Mouse (Mus musculus) kidney, embryonic 16.5 days (tissue): Measurements from ENCODE around the gene Cables2. TPM values are rescaled to one million over a fixed set of nuclear protein-coding genes. Genes with fewer than 3 reads are reported as not detected.
A peak's percentile ranks its signal among the peaks of the same experiment; 100 is the strongest.

ENCODE experiments used
- ATAC-seq: fragments of 200-750 bp; cut with Nextera tagmentation; 2 replicates; pipeline ENCODE4 v1.8.0; 2017; ENCODE audit warnings: moderate TSS enrichment; ENCODE audit not compliant: low FRiP score, low TSS enrichment
- H3K27ac ChIP-seq: fragments of 300-500 bp; sonication (generic); 2 replicates; pipeline ENCODE4 v1.5.1; 2014; ENCODE audit warnings: low read length
- H3K27me3 ChIP-seq: fragments of 300-500 bp; sonication (generic); 2 replicates; pipeline ENCODE4 v1.6.1; 2014; ENCODE audit warnings: low read length, control low read depth, mixed read lengths; ENCODE audit not compliant: insufficient read depth
- H3K36me3 ChIP-seq: fragments of 300-500 bp; sonication (generic); 2 replicates; pipeline ENCODE4 v1.6.1; 2014; ENCODE audit warnings: low read length, control low read depth, mixed read lengths; ENCODE audit not compliant: insufficient read depth
- H3K4me1 ChIP-seq: fragments of 300-500 bp; sonication (generic); 2 replicates; pipeline ENCODE4 v1.6.1; 2014; ENCODE audit warnings: low read length, control low read depth, mixed read lengths; ENCODE audit not compliant: insufficient read depth
- H3K4me2 ChIP-seq: fragments of 300-500 bp; sonication (generic); replicated peaks from 2 replicates; pipeline ENCODE4 v1.6.1; 2014; ENCODE audit warnings: low read depth, low read length
- H3K4me3 ChIP-seq: fragments of 300-500 bp; sonication (generic); 2 replicates; pipeline ENCODE4 v1.5.1; 2014; ENCODE audit warnings: mild to moderate bottlenecking, low read length
- H3K9ac ChIP-seq: fragments of 300-500 bp; sonication (generic); replicated peaks from 2 replicates; pipeline ENCODE4 v1.6.1; 2014; ENCODE audit warnings: low read length
- H3K9me3 ChIP-seq: fragments of 300-500 bp; sonication (generic); 2 replicates; pipeline ENCODE4 v1.6.1; 2016; ENCODE audit warnings: low read length, control low read depth
- WGBS: fragments of 180-500 bp; shearing (Covaris S2); extraction: QIAGEN DNeasy Blood & Tissue Kit; methylation state at CpG from one replicate; pipeline ENCODE4 v1.1.7; 2014; 5-methylcytosine and 5-hydroxymethylcytosine counted together
- polyA plus RNA-seq: library from polyadenylated mRNA; unstranded; fragments of >200 nt; fragmentation: Nextera tagmentation; extraction: Ambion mirVana; gene quantifications from 2 replicates; pipeline ENCODE4 v1.2.1, GENCODE M21; 2015

Gene Cables2
- polyA plus RNA-seq, 1 experiment from 2014 or later: 11.2 TPM

DNA sequence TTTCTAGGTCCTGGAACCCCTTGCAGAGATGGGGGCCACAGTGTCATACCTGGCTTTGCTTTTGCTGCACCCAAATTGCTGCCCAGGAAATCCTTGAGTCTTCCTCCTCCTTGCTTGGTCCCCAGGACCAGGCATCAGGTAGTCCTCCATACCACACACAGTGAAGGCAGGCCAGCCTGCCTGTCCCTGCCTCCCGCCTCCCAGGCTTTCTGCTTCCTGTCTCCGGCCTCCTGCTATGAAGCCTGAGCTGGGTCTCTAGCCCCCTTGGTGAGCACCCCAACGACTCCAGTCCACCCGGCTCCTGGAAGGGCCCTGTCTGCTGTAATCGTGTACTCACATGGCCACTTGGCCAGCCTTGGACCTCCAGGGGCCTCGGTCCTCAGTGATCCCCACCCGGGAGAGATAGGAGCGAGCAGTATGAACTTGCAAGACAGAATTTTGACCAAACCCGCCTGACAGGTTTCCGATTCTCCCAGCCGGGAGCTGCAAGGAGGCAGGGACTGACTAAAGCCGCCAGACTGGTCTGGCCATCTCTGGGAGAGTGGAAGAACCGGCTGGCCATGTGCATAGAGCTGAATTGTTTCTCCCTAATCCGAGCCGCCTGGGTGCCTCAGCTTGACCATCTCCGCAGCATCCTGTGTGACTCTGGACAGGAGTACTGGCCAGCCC, 16.3 kb upstream of the Cables2 start, which contains the start of gene Rbbp8nl:
Gene Rbbp8nl (minus strand): TSS at position 440 of the 669 bp plus-strand sequence.
- Histone ChIP-seq H3K27ac (peak within 1 kb of the TSS; percentile 87), H3K27me3 (no peaks in the 10 kb centered on the region), H3K4me3 (no peak within 1 kb of the TSS), H3K4me2 (peak within 1 kb of the TSS; percentile 14; the same call in 1 of the 2 replicates), H3K9ac (no peak within 1 kb of the TSS), H3K9me3 (no peaks in the 10 kb centered on the region), H3K36me3 (no peaks in the 10 kb centered on the region), H3K4me1 (no peaks in the 10 kb centered on the region)
- 49% methylated on average over 16 of the region's 16 CpGs for WGBS
- ATAC-seq: peak; percentile 86

GRCm38 (mm10) chr2:180288966-180289365, 15.7 kb upstream of the Cables2 start:
- H3K4me1 ChIP-seq: no peaks in the 10 kb centered on the region
- peak; percentile 60; the same call in 1 of the 2 replicates for ATAC-seq
- H3K36me3 ChIP-seq: no peaks in the 10 kb centered on the region
- 34% methylated on average over 11 of the region's 11 CpGs for WGBS
- H3K27ac ChIP-seq: peak overlapping the region; percentile 87
- peak overlapping the region; percentile 14; the same call in 1 of the 2 replicates for H3K4me2 ChIP-seq
- no peak overlapping the region for H3K4me3 ChIP-seq
- H3K27me3 ChIP-seq: no peaks in the 10 kb centered on the region
- no peaks in the 10 kb centered on the region for H3K9me3 ChIP-seq
- H3K9ac ChIP-seq: no peak overlapping the region

- 89% methylated on average over 8 of the region's 8 CpGs for WGBS
Observed at GRCm38 (mm10) chr2:180279321-180279720, 6.0 kb upstream of the Cables2 start.

DNA sequence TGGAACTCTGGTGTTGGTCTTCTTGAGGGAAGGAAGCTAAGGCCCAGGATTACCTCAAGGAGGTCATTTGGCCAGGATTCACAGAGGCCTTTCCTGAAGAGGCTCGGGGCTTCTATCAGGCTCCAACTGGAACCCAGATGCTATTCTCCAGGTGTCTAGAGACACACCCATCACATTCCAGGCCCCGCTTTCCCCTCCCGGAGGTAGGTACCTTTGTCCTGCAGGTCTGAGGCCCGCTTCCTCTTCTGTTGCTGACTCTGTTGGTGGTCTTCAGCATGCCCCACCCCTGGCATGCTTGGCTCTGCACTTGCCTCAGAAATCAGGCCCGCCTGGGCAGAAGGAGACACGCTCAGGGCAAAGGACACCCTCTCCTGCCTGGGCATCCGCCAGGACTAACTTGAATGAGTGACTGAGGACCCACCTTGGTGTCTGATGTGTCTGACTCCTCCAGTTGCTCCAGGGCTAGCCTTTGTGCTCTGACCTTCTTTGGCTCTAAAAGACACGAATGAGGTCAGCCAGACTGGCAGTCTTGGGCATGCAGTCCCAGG, 4.6 kb upstream of the Cables2 start:
- no peaks in the 10 kb centered on the region for H3K27me3 ChIP-seq
- 72% methylated on average over 8 of the region's 8 CpGs for WGBS
- H3K9ac ChIP-seq: no peak overlapping the region
- no peak overlapping the region for H3K27ac ChIP-seq
- H3K36me3 ChIP-seq: no peaks in the 10 kb centered on the region
- peaks cover 20% of the 10 kb centered on the region for H3K4me1 ChIP-seq
- H3K9me3 ChIP-seq: no peaks in the 10 kb centered on the region
- H3K4me2 ChIP-seq: no peak overlapping the region
- ATAC-seq: no peak
- no peak overlapping the region for H3K4me3 ChIP-seq

More at GRCm38 (mm10) chr2:180279321-180279720, 6.0 kb upstream of the Cables2 start:
- Histone ChIP-seq H3K9ac (no peak overlapping the region), H3K4me3 (no peak overlapping the region), H3K4me1 (peaks cover 15% of the 10 kb centered on the region), H3K36me3 (no peaks in the 10 kb centered on the region), H3K27me3 (no peaks in the 10 kb centered on the region), H3K27ac (no peak overlapping the region), H3K4me2 (no peak overlapping the region), H3K9me3 (no peaks in the 10 kb centered on the region)
- no peak for ATAC-seq

DNA sequence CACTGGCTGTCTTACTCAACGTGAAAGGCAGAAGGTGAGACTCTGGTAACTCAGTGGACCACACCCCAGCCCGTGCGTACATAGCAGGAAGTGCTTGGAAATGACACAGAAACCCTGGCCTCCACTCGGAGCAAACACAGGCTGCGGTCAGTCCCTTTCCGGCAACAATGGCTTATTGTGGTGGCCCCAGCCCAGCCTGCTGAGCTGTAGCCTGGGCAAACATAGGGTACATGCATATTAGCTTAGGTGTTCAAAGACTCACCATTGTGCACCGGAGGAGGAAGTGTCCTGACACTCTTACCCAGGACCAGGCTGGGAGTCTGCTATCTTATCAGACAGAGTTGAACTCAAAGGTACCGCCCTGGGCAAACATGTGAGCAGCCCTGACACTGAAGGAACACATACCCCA, 3.6 kb upstream of the Cables2 start:
- peaks cover 30% of the 10 kb centered on the region for H3K4me1 ChIP-seq
- no peaks in the 10 kb centered on the region for H3K27me3 ChIP-seq
- no peak overlapping the region for H3K4me3 ChIP-seq
- H3K9ac ChIP-seq: no peak overlapping the region
- no peaks in the 10 kb centered on the region for H3K36me3 ChIP-seq
- 68% methylated on average over 8 of the region's 8 CpGs for WGBS
- ATAC-seq: no peak
- H3K9me3 ChIP-seq: no peaks in the 10 kb centered on the region
- H3K4me2 ChIP-seq: no peak overlapping the region
- no peak overlapping the region for H3K27ac ChIP-seq

DNA sequence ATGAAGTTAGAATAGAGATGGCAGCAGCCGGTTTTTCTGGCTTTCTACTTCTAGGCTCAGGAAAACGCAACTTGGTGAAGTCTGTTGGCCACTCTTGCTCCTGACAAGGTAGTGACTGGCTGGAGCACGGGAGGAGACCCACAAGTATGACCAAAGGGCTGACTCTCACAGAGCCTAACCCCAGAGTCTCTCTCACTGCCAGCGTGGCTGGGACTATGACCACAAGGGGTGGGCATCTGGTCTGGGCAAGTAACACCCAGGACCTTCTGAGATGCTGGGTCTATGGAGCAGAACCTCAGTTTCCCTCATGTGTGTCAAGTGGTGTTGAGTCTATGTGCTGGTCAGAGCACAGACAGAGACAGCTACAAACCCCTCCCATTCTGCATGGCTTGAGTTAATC, 3.1 kb upstream of the Cables2 start:
- no peak for ATAC-seq
- no peaks in the 10 kb centered on the region for H3K36me3 ChIP-seq
- H3K4me1 ChIP-seq: peaks cover 33% of the 10 kb centered on the region
- no peak overlapping the region for H3K27ac ChIP-seq
- no peaks in the 10 kb centered on the region for H3K27me3 ChIP-seq
- no peak overlapping the region for H3K9ac ChIP-seq
- 49% methylated on average over 4 of the region's 4 CpGs for WGBS
- H3K4me3 ChIP-seq: no peak overlapping the region
- H3K4me2 ChIP-seq: peak overlapping the region; percentile 21; the same call in 1 of the 2 replicates
- no peaks in the 10 kb centered on the region for H3K9me3 ChIP-seq

- H3K9ac ChIP-seq: no peak overlapping the region
- H3K4me3 ChIP-seq: no peak overlapping the region
- no peaks in the 10 kb centered on the region for H3K27me3 ChIP-seq
- H3K36me3 ChIP-seq: no peaks in the 10 kb centered on the region
- WGBS: under 1% methylated on average over 8 of the region's 8 CpGs
- peaks cover 38% of the 10 kb centered on the region for H3K4me1 ChIP-seq
- H3K27ac ChIP-seq: no peak overlapping the region
- no peaks in the 10 kb centered on the region for H3K9me3 ChIP-seq
- peak; percentile 69 for ATAC-seq
- H3K4me2 ChIP-seq: peak overlapping the region; percentile 21; the same call in 1 of the 2 replicates
Observed at GRCm38 (mm10) chr2:180275836-180276235, 2.5 kb upstream of the Cables2 start.

DNA sequence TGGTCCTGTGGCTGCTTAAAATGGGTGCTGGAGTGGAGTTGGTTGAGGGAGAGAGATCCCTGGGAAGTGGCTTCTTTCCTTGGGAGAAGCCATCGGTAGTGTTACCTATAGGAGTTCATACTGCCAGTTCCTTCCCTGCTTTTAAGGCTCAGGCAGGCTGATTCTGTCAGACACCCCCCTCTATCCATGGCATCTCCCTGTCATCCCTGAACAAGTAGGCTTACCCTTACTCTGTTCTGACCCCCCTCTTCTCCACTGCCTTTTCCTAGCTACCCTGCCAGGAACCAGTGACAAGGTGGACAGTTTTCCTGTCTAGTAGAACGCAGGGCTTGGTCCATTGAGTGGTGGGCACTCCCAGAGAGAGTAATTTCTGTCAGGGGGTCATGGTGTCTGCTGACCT, 1.2 kb upstream of the Cables2 start:
- 91% methylated on average over 2 of the region's 2 CpGs for WGBS

DNA sequence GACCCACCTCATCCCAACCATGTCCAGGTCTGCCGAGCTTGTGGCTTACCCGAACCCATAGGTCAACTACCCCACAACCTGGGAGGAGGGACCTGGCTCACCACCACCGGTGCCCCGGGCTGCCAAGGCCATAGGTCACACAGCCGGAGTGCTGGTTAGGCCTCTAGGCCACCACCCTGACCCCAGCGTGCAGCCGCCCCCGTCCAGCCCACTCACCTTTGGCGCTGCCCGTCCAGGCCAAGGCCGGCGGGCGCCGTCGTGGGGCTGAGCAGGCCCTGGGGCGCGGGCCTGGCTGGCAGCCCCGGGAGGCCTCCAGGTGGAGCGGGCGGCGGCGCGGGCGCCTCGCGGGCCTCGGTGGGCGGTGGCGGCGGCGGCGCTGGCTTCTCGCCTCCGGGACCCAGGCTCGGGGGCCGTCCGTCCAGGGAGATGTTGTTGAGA, 393 bp downstream of the Cables2 start:
- peak; percentile 32 for ATAC-seq
- Histone ChIP-seq H3K9me3 (no peaks in the 10 kb centered on the region), H3K4me2 (peak overlapping the region; percentile 73), H3K36me3 (no peaks in the 10 kb centered on the region), H3K27ac (peak overlapping the region; percentile 37; the same call in 1 of the 2 replicates), H3K4me1 (peaks cover 34% of the 10 kb centered on the region), H3K9ac (peak overlapping the region; percentile 92), H3K27me3 (no peaks in the 10 kb centered on the region), H3K4me3 (peak overlapping the region; percentile 86)
- under 1% methylated on average over 19 of the region's 37 CpGs for WGBS

More for the DNA sequence above, 1.2 kb upstream of the Cables2 start:
- ATAC-seq: no peak
- H3K4me2 ChIP-seq: no peak overlapping the region
- no peaks in the 10 kb centered on the region for H3K36me3 ChIP-seq
- no peak overlapping the region for H3K27ac ChIP-seq
- peaks cover 34% of the 10 kb centered on the region for H3K4me1 ChIP-seq
- no peaks in the 10 kb centered on the region for H3K27me3 ChIP-seq
- H3K4me3 ChIP-seq: no peak overlapping the region
- no peak overlapping the region for H3K9ac ChIP-seq
- H3K9me3 ChIP-seq: no peaks in the 10 kb centered on the region
